Mouse (Mus musculus) cerebellum, adult 2 months (tissue): Measurements from ENCODE around the gene Plekha6. TPM values are rescaled to one million over a fixed set of nuclear protein-coding genes. Genes with fewer than 3 reads are reported as not detected.

Experiments used
- DNase-seq, 2 experiments: peaks; one replicate each; pipeline ENCODE4 v3.0.0; 2021
- H3K27ac ChIP-seq: fragments of 200-500 bp; 2 replicates; pipeline ENCODE4 v1.5.1; 2012; ENCODE audit warnings: low read length, control low read depth, inconsistent platforms; ENCODE audit not compliant: insufficient read depth
- H3K27me3 ChIP-seq: fragments of 200-500 bp; 2 replicates; pipeline ENCODE4 v1.6.1; 2012; ENCODE audit warnings: inconsistent platforms, mild to moderate bottlenecking, low read length, moderate library complexity; ENCODE audit not compliant: control insufficient read depth, insufficient read depth
- H3K4me1 ChIP-seq: fragments of 200-500 bp; 2 replicates; pipeline ENCODE4 v1.6.1; 2011; ENCODE audit warnings: low read length; ENCODE audit not compliant: control insufficient read depth, insufficient read depth
- H3K4me3 ChIP-seq: fragments of 200-500 bp; replicated peaks from 2 replicates; pipeline ENCODE3; 2011; ENCODE audit warnings: mild to moderate bottlenecking, low read depth, low read length, control low read depth; ENCODE audit not compliant: insufficient read depth
- CTCF ChIP-seq: fragments of 200-500 bp; IDR thresholded peaks from 2 replicates; pipeline ENCODE4 v1.5.1; 2011; ENCODE audit warnings: low read depth, mild to moderate bottlenecking, control low read depth, low read length, moderate library complexity, borderline replicate concordance; ENCODE audit not compliant: insufficient read depth
- POLR2A ChIP-seq: fragments of 200-500 bp; IDR thresholded peaks from 2 replicates; pipeline ENCODE4 v1.6.1; 2011; ENCODE audit warnings: low read length, control low read depth, borderline replicate concordance; ENCODE audit not compliant: insufficient read depth
- WGBS: fragments of 180-500 bp; shearing (Covaris S2); methylation state at CpG from one replicate; pipeline ENCODE4 v1.1.7; 2018; 5-methylcytosine and 5-hydroxymethylcytosine counted together
- polyA plus RNA-seq: library from polyadenylated mRNA; depleted of rRNA; stranded (reverse); fragments of >200 nt; gene quantifications from 2 replicates; pipeline ENCODE4 v1.2.3, GENCODE M21; 2012; rRNA removed

The Plekha6 gene
- polyA plus RNA-seq, 1 experiment, result 77.2 TPM

DNA sequence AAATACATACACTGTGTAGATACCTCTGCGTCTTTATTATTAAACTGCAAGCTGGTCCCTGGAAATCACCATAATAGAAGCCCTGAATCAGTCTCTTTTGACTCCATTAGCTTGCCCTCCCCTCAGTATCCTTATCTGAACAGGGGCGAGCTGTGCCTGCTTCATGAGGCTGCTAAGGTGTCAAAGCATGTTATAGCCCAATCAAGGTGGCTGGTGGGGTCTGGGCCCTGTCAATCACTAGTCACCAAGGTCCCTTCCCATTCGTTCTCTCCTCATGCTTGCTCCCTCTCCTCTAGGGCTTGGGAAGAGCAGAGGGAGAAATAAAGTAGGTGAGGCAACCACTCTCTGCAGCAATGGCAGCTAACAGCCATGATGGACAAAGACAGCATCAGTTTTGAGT lies 183.2 kb downstream of the Plekha6 start:
- DNase-seq, result no peak
- Histone ChIP-seq H3K4me1 (no peaks in the 10 kb centered on the region), H3K4me3 (no peak overlapping the region), H3K27ac (no peak overlapping the region), H3K27me3 (no peaks in the 10 kb centered on the region)
- TF ChIP-seq CTCF (no peak), POLR2A (no peak)
- 93% methylated on average over 3 of the region's 3 CpGs for WGBS

DNA sequence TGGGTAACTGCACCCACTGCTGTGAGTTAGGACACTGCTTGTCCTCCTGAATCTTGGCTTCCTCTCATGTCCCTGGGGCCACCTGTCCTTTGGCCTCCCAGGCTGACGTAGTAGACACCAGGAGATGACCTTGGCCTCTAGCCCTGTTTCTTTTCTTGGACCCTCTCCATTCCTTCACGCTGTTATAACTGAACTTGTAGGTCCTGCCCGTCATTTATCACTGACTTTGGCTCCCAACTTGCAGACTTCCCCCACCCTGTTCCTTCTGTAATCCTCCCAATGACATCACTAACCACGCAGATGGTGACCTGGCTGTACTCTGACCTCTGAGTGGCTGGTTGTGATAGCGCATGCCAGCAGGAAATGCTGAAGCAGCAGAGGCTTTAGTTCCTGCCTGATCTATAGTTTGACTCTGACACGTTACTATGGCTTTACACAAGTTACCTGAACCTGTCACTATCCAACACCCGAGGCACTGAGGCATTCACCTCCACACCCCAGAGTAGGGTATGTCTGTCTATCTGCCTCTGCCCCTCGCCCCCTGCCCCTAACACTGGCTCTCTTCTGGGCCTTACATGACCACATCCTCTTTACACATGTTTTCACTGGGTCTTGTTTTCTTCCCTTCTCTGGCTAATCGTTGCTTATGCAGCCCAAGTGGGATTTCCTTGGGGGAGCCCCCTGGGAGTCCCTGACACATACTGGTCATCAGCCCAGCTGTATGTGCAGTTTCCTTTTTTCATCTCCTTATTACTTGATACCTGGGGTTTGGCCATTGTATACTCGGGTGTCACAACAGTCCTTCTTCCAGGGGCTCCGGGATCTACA lies 183.9 kb downstream of the Plekha6 start:
- TF ChIP-seq POLR2A (no peak), CTCF (no peak)
- no peak for DNase-seq

DNA sequence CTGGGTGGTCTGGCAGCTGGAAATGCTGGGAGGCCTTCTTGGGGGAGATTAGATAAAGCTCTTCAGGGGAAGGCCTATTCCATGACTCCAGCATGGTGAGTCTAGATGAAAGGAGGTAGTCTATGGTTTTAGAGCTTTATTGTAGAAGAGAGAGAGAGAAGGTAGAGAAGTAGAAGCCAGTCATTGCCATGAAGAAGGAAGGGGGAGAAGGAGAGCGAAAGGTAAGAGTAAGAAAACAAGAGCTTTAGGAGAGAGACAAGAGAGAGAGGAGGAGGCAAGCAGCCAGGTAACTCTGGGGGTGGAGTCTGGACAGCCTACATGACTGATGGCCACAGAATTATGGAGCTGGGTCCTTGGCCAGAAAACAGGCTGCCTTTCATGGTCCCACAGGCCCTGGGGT lies 186.2 kb downstream of the Plekha6 start, which contains the start of gene Ren1:
Gene Ren1 (plus strand): TSS at position 301 of the 400 bp plus-strand sequence.
- Histone ChIP-seq H3K27me3 (no peaks in the 10 kb centered on the region), H3K4me3 (no peak within 1 kb of the TSS), H3K4me1 (no peaks in the 10 kb centered on the region), H3K27ac (no peak within 1 kb of the TSS)
- 94% methylated on average over 1 of the region's 1 CpGs for WGBS
- DNase-seq, result no peak
- no peak for TF ChIP-seq CTCF
- no peak for TF ChIP-seq POLR2A

More for the DNA sequence above, 183.9 kb downstream of the Plekha6 start:
- Histone ChIP-seq H3K27ac (no peak overlapping the region), H3K4me3 (no peak overlapping the region), H3K27me3 (no peaks in the 10 kb centered on the region), H3K4me1 (no peaks in the 10 kb centered on the region)
- WGBS, result 71% methylated on average over 11 of the region's 11 CpGs

DNA sequence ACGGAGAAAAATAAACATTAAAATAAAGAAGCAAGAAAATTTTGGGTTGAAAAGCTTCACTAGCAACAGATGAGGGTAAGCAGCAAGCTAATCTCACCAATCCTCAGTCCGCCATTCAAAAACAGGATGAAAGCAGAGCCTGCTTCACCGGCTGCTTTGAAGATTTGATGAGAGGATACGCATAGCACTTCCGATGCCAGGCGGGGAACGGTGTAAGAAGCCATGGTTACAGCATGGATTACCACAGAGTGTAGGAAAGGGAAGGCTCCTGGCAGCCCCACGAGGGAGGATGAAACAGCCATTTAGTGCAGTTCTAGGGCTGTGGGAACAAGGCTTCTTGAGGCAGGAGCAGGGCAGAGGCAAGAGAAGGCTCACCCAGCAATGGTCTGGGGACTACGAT lies 187.8 kb downstream of the Plekha6 start:
- no peaks in the 10 kb centered on the region for H3K4me1 ChIP-seq
- TF ChIP-seq CTCF (no peak), POLR2A (no peak)
- WGBS, result 73% methylated on average over 9 of the region's 9 CpGs
- no peak overlapping the region for H3K4me3 ChIP-seq
- H3K27ac ChIP-seq, result no peak overlapping the region
- no peaks in the 10 kb centered on the region for H3K27me3 ChIP-seq
- DNase-seq, result no peak

Other genes with a start within 250 kb of the Plekha6 start
- gene Mdm4, start 133.6 kb upstream of the Plekha6 start, polyA plus RNA-seq, result 76.2 and 77.8 TPM in 2 replicates
- gene Pik3c2b, start 118.5 kb upstream of the Plekha6 start, polyA plus RNA-seq, result 12.9 and 15.5 TPM in 2 replicates
- 31.7 and 32.1 TPM in 2 replicates for gene Ppp1r15b, start 33.1 kb upstream of the Plekha6 start, polyA plus RNA-seq
- gene Golt1a, start 145.6 kb downstream of the Plekha6 start, polyA plus RNA-seq, result not detected in 2 replicates
- not detected in 2 replicates for gene Kiss1, start 157.7 kb downstream of the Plekha6 start, polyA plus RNA-seq
- gene Ren1, start 186.3 kb downstream of the Plekha6 start, polyA plus RNA-seq, result 0.08 and 0.13 TPM in 2 replicates
- 5.0 and 5.6 TPM in 2 replicates for gene Etnk2, start 199.4 kb downstream of the Plekha6 start, polyA plus RNA-seq